Comparison of ENCODE assay signal across 14 mouse cellular contexts in genomic region chr16:33728427-33728826, GRCm38 (mm10). TPM values are rescaled to one million over a fixed set of nuclear protein-coding genes. Genes with fewer than 3 reads are reported as not detected.
DNase-seq lines count a peak whose midpoint lies in the region; TF ChIP-seq lines count a peak whose summit lies in the region.
"Had no signal": no experiment of that assay in that cellular context is flagged by ENCODE, and none has a peak within 500 bp of the region (broad histone marks: within the 10 kb centered on the region; RNA-seq: fewer than 3 reads in every experiment).

No protein-coding gene starts in this region.

- H3K4me3 ChIP-seq in gastrocnemius, adult 2 months: no peak overlapping the region
- no peak overlapping the region for H3K4me3 ChIP-seq in left cerebral cortex, adult 2 months

- peak; percentile 34 for TF ChIP-seq CTCF in gastrocnemius, adult 2 months (IDR thresholded peaks at IDR 0.05)
- peak; percentile 28; the same call in 1 of the 2 replicates for TF ChIP-seq CTCF in left cerebral cortex, adult 2 months (IDR thresholded peaks at IDR 0.05)

- DNase-seq in gastrocnemius, adult 2 months: no peak
- no peak for DNase-seq in gastrocnemius, postnatal 36 days
- DNase-seq in left cerebral cortex, adult 2 months (ENCODE audit: extremely low spot score in 1 of 2, low spot score in 2 of 2): no peak
- DNase-seq in left cerebral cortex, postnatal 14 days (ENCODE audit: low spot score in 2 of 2): no peak
- peak; percentile 43 for DNase-seq in thymus, postnatal 4 days
- DNase-seq in thymus, postnatal 25 days: no peak
- DNase-seq in adrenal gland, postnatal 25 days: no peak
- DNase-seq in urinary bladder, postnatal 14 days (ENCODE audit: low spot score): no peak
- DNase-seq: cerebellum, postnatal 25 days; heart, adult 18-20 months; heart, postnatal 10 days; kidney, adult 8-10 months; lung, postnatal 14 days; thymus, postnatal 36 days had no signal

- intact Hi-C loops in gastrocnemius, adult 2 months (cut with DNase I): no loop called here
- intact Hi-C loops in gastrocnemius, postnatal 36 days (cut with DNase I): no loop called here
- intact Hi-C loops in left cerebral cortex, adult 2 months (cut with DNase I): no loop called here
- intact Hi-C loops in left cerebral cortex, postnatal 14 days (cut with DNase I): no loop called here

- no peak overlapping the region for H3K27ac ChIP-seq in gastrocnemius, adult 2 months
- no peak overlapping the region for H3K27ac ChIP-seq in left cerebral cortex, adult 2 months

RNA-seq across cellular contexts. Expression of gene Heg1, which starts 44.3 kb away (rescaled TPM):
- total RNA-seq in gastrocnemius, adult 2 months (2021): 10 to 100 TPM; 30.4 to 43.3 TPM
- 10 to 100 TPM; 30.6 to 38.6 TPM for total RNA-seq in gastrocnemius, postnatal 36 days (2021)
- total RNA-seq in left cerebral cortex, adult 2 months (2021): 10 to 100 TPM; 31.0 to 35.5 TPM
- total RNA-seq in left cerebral cortex, postnatal 14 days (2021): 10 to 100 TPM; 37.6 to 37.7 TPM
- 48.0 and 50.0 TPM in 2 replicates for total RNA-seq in adrenal gland, postnatal 25 days (2021)
